Mouse (Mus musculus): ENCODE results near the gene Tmc2. TPM values are rescaled to one million over a fixed set of nuclear protein-coding genes. Genes with fewer than 3 reads are reported as not detected.
A peak's percentile ranks its signal among the peaks of the same experiment; 100 is the strongest.

The Tmc2 gene
- polyA plus RNA-seq, 1 experiment from 2014 or later, result not detected

DNA sequence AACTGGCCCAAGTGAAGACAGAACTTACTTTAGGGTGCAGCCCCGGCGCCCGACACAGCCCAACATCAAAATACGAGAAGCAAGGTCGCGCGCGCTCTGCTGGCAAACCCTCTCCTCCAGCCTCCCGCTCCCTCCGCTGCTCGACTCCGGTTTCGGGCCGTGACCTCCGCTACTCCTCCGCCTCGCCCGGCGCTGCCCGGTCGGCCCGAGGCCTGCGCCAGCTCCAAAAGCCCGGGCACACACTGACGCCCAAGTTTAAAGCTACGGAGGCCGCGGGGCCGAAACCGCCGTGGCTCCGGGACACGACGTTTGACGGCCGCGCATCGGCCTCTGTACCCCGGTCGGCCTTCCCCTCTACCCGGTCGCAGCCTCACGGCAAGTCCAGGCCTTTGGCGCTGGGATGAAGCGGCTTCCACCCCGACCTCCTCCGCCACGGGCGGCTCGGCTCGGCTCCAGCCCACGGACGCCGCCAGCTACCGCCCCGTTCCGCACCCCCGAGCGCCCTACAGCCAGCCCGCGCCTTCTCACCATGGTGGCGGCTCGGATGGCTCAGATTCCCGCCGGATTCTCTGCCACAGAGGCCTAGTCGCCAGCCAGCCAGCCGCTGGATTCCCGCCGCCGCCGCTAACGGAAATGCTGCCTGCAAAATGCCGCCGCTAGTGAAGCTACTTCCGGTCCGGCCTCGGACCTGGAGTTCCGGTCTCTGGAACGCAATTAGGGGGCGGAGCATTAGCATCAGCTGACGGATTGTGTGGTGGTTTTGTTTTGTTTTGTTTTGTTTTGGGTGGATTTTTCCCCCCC lies 16.1 kb upstream of the Tmc2 start, which contains the start of gene Snrpb:
Gene Snrpb, minus strand, starts transcription at position 698 of the 801 bp plus-strand sequence.
- peak within 1 kb of the TSS; percentile 89 for H3K4me3 ChIP-seq (replicated peaks)
- peak within 1 kb of the TSS; percentile 99 for H3K9ac ChIP-seq

DNA sequence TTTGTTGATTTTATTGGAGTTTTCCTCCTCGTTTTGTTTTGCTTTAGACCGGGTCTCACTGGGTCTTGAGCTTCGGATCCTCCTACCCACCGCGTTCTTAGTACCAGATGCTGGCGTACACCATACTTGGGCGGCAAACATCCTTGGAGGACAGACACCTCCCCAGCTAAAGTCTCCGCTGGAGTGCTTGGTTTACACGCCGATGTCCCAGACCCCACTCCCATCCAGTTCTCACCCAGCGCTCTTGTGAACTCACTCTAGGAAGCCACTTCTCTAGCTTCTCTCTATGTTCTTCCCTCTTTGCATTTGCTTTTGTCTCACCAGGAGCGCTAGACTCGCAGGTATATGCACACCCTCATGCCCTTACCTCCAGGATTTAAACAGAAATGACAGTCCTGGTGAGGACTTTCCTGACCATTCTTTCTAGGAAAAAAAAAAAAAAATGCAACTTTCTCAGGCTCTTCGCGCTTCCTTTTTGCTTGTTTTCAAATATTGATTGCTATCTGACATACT lies 15.4 kb upstream of the Tmc2 start:
- peak; percentile 82 for ATAC-seq
- Histone ChIP-seq H3K27ac (peak overlapping the region; percentile 60), H3K27me3 (replicated peaks) (no peaks in the 10 kb centered on the region), H3K9ac (peak overlapping the region; percentile 99), H3K4me3 (replicated peaks) (peak overlapping the region; percentile 89), H3K9me3 (no peaks in the 10 kb centered on the region), H3K4me1 (replicated peaks) (peaks cover 8% of the 10 kb centered on the region), H3K36me3 (peaks cover 5% of the 10 kb centered on the region; the same call in 1 of the 2 replicates), H3K4me2 (replicated peaks) (peak overlapping the region; percentile 89)
- WGBS, result 1% methylated on average over 15 of the region's 15 CpGs

More for the DNA sequence above, 16.1 kb upstream of the Tmc2 start, which contains the start of gene Snrpb:
- H3K27me3 ChIP-seq (replicated peaks), result no peaks in the 10 kb centered on the region
- H3K27ac ChIP-seq, result peak within 1 kb of the TSS; percentile 96
- H3K4me1 ChIP-seq (replicated peaks), result peaks cover 8% of the 10 kb centered on the region
- H3K9me3 ChIP-seq, result no peaks in the 10 kb centered on the region
- peak within 1 kb of the TSS; percentile 89 for H3K4me2 ChIP-seq (replicated peaks)
- H3K36me3 ChIP-seq, result peaks cover 5% of the 10 kb centered on the region; the same call in 1 of the 2 replicates
- WGBS, result under 1% methylated on average over 79 of the region's 81 CpGs
- peak; percentile 95 for ATAC-seq

DNA sequence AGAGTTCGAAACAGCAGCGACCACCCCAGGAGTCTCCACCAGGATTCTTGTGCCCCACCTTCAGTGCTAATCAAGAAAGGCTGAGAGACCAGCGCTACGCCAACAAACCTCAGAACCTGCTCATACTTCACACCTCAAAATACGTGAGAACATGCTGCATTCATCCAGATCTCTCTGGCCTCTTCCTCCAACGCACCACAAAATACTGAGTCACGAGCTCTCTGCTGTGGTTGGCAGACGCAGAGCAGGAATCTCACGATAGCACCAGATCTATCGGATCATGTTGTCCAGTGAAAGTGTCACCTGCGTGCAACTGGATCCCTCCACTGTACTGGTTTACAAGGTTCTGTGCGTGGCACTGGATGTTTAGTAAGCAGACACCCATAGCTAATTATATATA lies 6.6 kb upstream of the Tmc2 start:
- ATAC-seq, result no peak
- no peak overlapping the region for H3K27ac ChIP-seq
- H3K36me3 ChIP-seq, result no peaks in the 10 kb centered on the region
- H3K4me2 ChIP-seq (replicated peaks), result no peak overlapping the region
- no peak overlapping the region for H3K4me3 ChIP-seq (replicated peaks)
- 86% methylated on average over 12 of the region's 12 CpGs for WGBS
- no peaks in the 10 kb centered on the region for H3K9me3 ChIP-seq
- no peak overlapping the region for H3K9ac ChIP-seq
- H3K27me3 ChIP-seq (replicated peaks), result no peaks in the 10 kb centered on the region
- no peaks in the 10 kb centered on the region for H3K4me1 ChIP-seq (replicated peaks)

DNA sequence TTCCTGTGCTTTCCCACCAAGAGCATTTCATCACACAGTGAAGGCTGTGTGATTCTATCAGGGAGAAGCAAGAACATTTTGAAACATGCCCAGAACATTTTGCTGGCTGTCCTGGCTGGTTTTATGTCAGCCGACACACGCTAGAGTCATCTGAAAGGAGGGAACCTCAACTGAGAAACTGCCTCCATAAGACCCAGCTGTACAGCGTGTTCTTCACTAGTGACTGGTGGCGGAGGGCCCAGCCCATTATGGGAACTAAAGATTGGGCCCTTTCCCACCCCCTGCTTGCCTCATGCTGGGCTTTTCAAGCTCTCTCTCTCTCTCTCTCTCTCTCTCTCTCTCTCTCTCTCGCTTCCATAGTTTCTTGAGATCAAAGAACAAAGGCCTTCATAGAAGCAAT lies 6.0 kb downstream of the Tmc2 start:
- 84% methylated on average over 5 of the region's 5 CpGs for WGBS
- H3K4me2 ChIP-seq (replicated peaks), result no peak overlapping the region

DNA sequence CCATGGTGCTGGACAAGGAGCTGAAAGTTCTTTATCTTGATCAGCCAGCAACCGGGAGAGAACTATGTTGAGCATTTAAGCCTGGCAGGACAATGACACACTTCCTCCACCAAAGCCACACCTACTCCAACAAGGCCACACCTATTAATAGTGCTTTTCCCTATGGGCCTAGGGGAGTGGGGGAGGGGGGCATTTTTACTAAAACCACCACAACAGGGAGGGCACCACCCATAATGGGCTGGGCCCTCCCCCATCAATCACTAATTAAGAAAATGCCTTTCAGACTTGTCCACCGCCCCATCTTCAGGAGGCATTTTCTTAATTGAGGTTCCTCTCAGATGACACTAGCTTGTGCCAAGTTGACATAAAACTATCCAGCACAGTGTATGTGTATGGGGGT lies 12.4 kb downstream of the Tmc2 start:
- no peaks in the 10 kb centered on the region for H3K4me1 ChIP-seq (replicated peaks)
- H3K4me3 ChIP-seq (replicated peaks), result no peak overlapping the region
- no peak overlapping the region for H3K27ac ChIP-seq
- 67% methylated on average over 2 of the region's 2 CpGs for WGBS
- no peak overlapping the region for H3K4me2 ChIP-seq (replicated peaks)
- ATAC-seq, result no peak
- no peaks in the 10 kb centered on the region for H3K36me3 ChIP-seq
- H3K27me3 ChIP-seq (replicated peaks), result no peaks in the 10 kb centered on the region
- no peaks in the 10 kb centered on the region for H3K9me3 ChIP-seq
- H3K9ac ChIP-seq, result no peak overlapping the region

More for the DNA sequence above, 6.0 kb downstream of the Tmc2 start:
- no peaks in the 10 kb centered on the region for H3K27me3 ChIP-seq (replicated peaks)
- H3K27ac ChIP-seq, result no peak overlapping the region
- no peaks in the 10 kb centered on the region for H3K4me1 ChIP-seq (replicated peaks)
- H3K36me3 ChIP-seq, result no peaks in the 10 kb centered on the region
- no peak overlapping the region for H3K9ac ChIP-seq
- H3K4me3 ChIP-seq (replicated peaks), result no peak overlapping the region
- ATAC-seq, result no peak
- no peaks in the 10 kb centered on the region for H3K9me3 ChIP-seq

DNA sequence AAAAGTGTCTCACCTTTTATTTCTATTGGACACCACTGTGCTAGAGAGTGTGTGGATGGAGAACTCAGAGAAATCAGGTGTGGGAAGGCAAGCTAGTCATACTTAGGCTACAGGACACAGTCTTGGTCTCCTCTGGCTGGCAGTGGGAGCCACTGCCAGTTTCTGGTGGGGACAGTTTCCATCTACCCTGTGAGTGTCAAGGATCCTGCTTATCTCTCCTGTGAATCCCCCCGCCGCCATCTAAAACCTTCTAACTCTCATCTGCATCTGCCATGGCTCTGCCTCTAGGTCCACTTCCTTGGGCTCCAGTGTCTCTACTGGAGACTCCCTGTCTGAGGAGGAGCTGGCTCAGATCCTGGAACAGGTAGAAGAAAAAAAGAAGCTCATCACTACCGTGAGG lies 13.0 kb downstream of the Tmc2 start:
- no peak overlapping the region for H3K9ac ChIP-seq
- H3K27me3 ChIP-seq (replicated peaks), result no peaks in the 10 kb centered on the region
- no peak for ATAC-seq
- 86% methylated on average over 3 of the region's 3 CpGs for WGBS
- no peak overlapping the region for H3K27ac ChIP-seq
- H3K4me2 ChIP-seq (replicated peaks), result no peak overlapping the region
- H3K4me1 ChIP-seq (replicated peaks), result no peaks in the 10 kb centered on the region
- H3K36me3 ChIP-seq, result no peaks in the 10 kb centered on the region
- H3K9me3 ChIP-seq, result no peaks in the 10 kb centered on the region
- H3K4me3 ChIP-seq (replicated peaks), result no peak overlapping the region

DNA sequence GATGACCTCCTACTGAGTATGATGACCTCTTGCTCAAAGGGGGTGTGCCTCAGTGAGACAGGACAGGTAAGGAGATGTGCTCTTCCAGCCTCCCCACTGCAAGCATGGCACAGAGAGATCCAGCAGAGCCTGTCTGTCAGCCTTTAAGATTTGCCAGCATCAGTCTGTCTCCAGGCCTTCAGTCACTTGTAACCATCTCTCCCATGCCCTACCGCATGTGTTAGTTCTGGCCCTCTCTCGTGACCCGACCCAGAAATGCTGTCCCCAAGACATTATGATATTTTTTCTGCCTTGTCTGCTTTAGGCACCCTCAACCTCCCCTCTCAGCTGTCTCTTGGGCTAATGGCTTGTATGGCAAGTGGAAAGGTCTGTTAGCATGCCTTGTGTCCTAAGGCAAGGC lies 14.6 kb downstream of the Tmc2 start:
- Histone ChIP-seq H3K4me1 (replicated peaks) (no peaks in the 10 kb centered on the region), H3K4me2 (replicated peaks) (no peak overlapping the region), H3K4me3 (replicated peaks) (no peak overlapping the region), H3K27ac (no peak overlapping the region), H3K9me3 (no peaks in the 10 kb centered on the region), H3K9ac (no peak overlapping the region), H3K36me3 (no peaks in the 10 kb centered on the region), H3K27me3 (replicated peaks) (no peaks in the 10 kb centered on the region)
- 96% methylated on average over 3 of the region's 3 CpGs for WGBS
- ATAC-seq, result no peak

DNA sequence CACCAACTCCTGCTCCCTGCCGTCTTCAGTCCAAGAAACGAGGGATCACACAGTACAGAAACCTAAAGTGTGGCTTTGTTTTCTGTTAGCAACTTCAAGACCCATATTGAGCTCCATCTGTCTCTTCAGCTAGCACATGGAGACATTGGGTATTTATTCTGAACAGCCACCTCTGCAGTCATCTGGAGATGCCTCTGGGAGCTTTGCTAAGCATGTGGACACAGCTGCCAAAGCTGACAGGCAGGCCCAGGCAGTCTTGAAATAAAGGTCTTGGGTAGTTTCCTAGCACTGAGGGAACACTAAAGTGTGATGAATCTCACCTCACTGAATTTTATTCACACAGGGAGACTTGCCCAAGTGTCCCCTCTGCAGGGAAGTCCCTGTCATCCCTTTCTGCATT lies 16.6 kb downstream of the Tmc2 start:
- H3K27ac ChIP-seq, result no peak overlapping the region
- H3K9me3 ChIP-seq, result no peaks in the 10 kb centered on the region
- H3K27me3 ChIP-seq (replicated peaks), result no peaks in the 10 kb centered on the region
- H3K4me1 ChIP-seq (replicated peaks), result no peaks in the 10 kb centered on the region
- no peak overlapping the region for H3K4me2 ChIP-seq (replicated peaks)
- no peaks in the 10 kb centered on the region for H3K36me3 ChIP-seq
- WGBS, result 78% methylated on average over 2 of the region's 2 CpGs
- no peak for ATAC-seq
- H3K4me3 ChIP-seq (replicated peaks), result no peak overlapping the region
- H3K9ac ChIP-seq, result no peak overlapping the region

DNA sequence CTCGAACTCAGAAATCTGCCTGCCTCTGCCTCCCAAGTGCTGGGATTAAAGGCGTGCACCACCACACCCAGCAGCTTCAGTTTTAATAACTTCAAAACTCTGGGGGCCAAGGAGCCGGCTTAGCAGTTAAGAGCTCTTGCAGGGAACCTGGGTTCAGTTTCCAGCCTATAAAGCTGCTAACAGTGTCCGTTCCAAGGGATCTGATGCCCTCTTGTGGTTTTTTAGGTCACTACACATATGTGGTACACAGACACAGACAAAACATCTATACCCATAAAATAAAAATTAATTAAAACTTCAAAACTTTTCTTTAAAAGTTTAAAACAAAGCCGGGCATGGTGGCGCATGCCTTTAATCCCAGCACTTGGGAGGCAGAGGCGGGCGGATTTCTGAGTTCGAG lies 51.9 kb downstream of the Tmc2 start:
- Histone ChIP-seq H3K27ac (no peak overlapping the region), H3K9me3 (no peaks in the 10 kb centered on the region), H3K27me3 (replicated peaks) (no peaks in the 10 kb centered on the region), H3K36me3 (no peaks in the 10 kb centered on the region), H3K4me3 (replicated peaks) (no peak overlapping the region), H3K9ac (no peak overlapping the region), H3K4me2 (replicated peaks) (no peak overlapping the region), H3K4me1 (replicated peaks) (no peaks in the 10 kb centered on the region)
- ATAC-seq, result no peak
- 54% methylated on average over 9 of the region's 9 CpGs for WGBS

DNA sequence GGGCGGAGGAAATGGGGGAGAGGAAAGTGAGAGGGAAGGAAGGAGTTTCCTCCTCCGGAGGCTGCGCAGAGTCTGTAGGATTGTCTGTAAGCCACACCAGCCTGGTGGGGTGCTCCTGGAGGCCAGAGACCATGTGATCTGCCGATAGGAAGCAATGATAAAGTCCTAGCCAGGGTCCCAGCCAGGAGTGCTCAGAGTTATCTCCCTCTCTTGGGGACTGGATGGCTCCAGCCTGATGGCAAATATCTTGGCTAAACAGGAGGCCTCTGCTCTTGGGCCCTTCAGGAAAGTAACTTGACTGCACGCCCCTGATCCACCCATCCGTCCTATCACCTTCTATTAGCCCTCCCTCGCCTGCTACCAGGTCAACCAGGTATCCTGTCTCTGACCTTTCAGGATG lies 53.2 kb downstream of the Tmc2 start:
- ATAC-seq, result no peak
- Histone ChIP-seq H3K4me3 (replicated peaks) (no peak overlapping the region), H3K36me3 (no peaks in the 10 kb centered on the region), H3K27me3 (replicated peaks) (no peaks in the 10 kb centered on the region), H3K9ac (no peak overlapping the region), H3K4me2 (replicated peaks) (no peak overlapping the region), H3K27ac (no peak overlapping the region), H3K4me1 (replicated peaks) (no peaks in the 10 kb centered on the region), H3K9me3 (no peaks in the 10 kb centered on the region)
- 69% methylated on average over 7 of the region's 7 CpGs for WGBS

DNA sequence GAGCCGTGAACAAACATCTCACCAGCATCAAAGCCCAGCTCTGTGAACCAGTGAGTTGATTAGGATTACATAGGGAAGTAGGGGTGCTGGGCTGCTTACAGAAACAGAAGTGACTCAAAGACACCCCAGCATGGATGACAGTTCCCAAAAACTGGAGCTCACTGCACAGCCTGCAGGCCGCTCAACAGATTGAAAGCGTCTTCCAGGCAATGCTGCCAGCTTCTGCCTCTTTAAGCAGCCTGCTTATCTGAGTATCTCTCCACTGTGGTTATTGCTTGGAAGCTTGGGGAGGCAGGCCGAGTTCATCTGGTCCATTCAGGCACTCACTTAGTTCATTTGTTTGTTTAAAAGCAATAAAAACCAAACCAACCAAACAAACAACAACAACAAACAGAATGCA lies 61.8 kb downstream of the Tmc2 start:
- 72% methylated on average over 4 of the region's 4 CpGs for WGBS
- Histone ChIP-seq H3K9me3 (no peaks in the 10 kb centered on the region), H3K4me3 (replicated peaks) (no peak overlapping the region), H3K4me1 (replicated peaks) (no peaks in the 10 kb centered on the region), H3K9ac (no peak overlapping the region), H3K27me3 (replicated peaks) (no peaks in the 10 kb centered on the region), H3K27ac (no peak overlapping the region), H3K4me2 (replicated peaks) (no peak overlapping the region), H3K36me3 (no peaks in the 10 kb centered on the region)
- no peak for ATAC-seq

DNA sequence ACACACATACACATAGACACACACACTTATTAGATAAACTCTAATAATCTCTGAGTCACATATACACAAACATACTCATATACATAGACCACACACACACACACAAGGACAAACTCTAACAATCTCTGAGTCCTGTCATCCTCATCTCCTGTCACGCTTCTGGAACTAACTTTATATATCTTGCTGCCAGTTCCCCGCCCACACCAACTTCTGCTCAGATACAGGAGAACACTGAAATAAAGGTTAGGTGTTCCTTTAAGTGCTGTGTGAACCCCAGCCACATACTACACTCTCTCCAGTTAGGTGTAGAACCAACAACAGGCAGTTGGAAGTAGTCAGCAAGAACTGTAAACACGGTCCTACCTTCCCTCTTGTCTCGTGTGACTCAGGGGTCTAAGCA lies 65.8 kb downstream of the Tmc2 start:
- Histone ChIP-seq H3K27me3 (replicated peaks) (no peaks in the 10 kb centered on the region), H3K4me1 (replicated peaks) (no peaks in the 10 kb centered on the region), H3K27ac (no peak overlapping the region), H3K9ac (no peak overlapping the region), H3K9me3 (no peaks in the 10 kb centered on the region), H3K4me3 (replicated peaks) (no peak overlapping the region), H3K36me3 (no peaks in the 10 kb centered on the region), H3K4me2 (replicated peaks) (no peak overlapping the region)
- 76% methylated on average over 4 of the region's 4 CpGs for WGBS
- ATAC-seq, result no peak

DNA sequence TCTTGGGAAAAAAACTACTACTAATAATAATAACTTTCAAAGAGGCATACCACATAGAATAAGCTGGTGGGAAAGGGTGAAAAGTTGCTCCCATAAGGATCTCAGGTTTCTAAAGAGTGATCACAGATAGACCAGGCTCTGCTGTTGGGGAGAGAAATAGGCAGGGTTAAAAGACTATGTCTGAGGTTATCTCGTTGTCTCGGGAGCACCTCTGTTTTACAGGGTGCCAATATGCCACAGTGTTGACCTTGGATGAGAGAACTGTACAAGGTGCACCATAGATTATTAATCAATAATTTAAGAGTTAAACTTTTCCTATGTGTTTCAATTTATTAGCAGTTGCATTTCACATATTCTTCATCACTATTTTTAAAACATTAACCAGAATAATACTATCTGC lies 66.9 kb downstream of the Tmc2 start:
- ATAC-seq, result no peak
- H3K36me3 ChIP-seq, result no peaks in the 10 kb centered on the region
- 69% methylated on average over 2 of the region's 2 CpGs for WGBS

More for the DNA sequence above, 66.9 kb downstream of the Tmc2 start:
- H3K9ac ChIP-seq, result no peak overlapping the region
- H3K4me3 ChIP-seq (replicated peaks), result no peak overlapping the region
- H3K4me2 ChIP-seq (replicated peaks), result no peak overlapping the region
- no peaks in the 10 kb centered on the region for H3K4me1 ChIP-seq (replicated peaks)
- H3K9me3 ChIP-seq, result no peaks in the 10 kb centered on the region
- H3K27ac ChIP-seq, result no peak overlapping the region
- H3K27me3 ChIP-seq (replicated peaks), result no peaks in the 10 kb centered on the region

Measured in intestine, embryonic 15.5 days (tissue).